Mouse (Mus musculus): Measurements from ENCODE around the gene Abca9.

The Abca9 gene

DNA sequence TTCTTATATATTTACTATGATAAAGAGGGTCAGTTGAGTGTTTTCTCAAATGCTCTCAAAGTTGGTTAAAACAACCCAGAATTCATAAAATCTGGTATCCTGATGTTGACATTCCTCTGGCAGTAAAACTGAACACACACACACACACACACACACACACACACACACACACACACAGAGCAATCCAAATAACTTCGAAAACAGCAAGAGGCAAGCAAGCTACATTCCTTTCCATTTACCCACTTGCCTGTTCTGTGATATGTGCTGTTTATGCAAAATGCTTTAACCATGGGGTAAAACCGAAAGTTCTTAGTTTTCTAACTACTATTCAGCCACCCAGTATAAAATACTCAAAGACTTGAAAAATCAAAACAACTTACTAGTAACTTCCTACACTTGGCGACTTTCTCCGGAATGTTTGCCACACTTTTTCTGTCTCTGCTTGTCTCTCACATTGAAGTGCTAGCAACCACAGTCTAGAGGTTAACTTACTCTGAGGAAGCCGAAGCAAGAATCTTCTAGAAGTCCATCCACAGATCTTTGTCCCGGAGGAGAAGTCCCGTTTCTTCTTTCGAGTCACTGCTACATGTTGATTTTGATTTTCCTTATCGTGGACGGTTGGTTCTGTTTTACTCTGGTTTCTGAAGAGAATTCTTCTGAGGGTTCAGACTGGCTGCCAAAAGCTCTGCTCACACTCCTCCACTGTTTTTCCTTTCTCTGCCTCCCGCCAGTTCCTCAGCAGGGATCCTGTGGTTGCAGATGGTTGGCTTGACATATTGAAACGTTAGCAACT lies at the start of gene Abca9:
Abca9 (minus strand) TSS at position 738 of the 793 bp plus-strand sequence.
- peak; percentile 21 for DNase-seq

DNA sequence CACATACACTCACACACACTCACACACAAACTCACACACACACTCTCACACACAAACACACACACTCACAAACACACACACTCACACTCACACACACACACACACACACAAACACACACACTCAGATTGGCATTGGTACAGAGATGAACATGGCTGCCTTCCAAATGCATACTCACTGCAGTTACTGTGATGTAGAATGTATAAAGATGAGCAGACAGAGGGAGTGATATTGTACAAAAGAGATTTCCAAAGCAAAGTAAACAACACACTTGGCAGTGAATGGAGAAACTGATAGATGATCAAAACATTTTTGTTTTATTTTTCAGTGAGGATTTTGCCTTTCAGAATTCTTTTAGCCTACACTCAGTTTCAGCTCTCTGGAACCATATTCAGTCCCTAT lies 49.1 kb upstream of the Abca9 start:
- no peak for DNase-seq

DNA sequence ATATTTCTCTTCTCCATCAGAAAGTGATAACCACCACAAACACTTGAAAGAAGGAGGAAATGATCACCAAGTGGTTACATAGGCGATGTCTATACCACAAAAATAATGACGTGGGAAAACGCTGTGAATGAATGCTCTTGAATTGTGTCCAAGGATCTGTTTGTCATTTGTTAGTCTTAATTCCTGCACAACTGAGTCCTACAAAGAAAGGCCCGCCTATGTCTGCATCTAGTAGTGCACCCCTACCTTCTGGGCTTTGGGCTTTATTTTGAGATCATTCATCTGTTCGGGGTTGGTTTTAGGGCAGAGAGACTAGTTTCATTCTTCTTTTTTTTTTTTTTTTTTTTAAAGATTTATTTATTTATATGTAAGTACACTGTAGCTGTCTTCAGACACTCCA lies 35.9 kb upstream of the Abca9 start:
- DNase-seq, result no peak

DNA sequence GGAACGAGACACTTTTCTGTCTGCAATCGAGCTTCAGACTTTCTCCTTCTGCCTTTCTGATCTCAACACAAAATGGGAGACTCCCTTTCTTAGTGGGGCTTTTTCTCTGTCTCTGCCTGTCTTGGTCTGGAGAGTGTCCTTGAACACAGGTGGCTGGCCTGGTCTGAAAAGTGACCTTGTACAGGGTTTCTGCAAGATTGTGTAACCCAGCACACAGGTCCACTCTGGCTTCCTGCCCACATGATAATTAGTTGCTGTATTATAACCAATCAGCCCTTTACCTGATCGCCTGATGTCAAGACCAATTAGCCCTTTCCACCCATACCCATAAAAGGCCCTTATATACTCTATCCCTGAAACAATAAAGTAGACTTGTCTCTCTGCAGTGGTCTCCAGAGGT lies 30.9 kb upstream of the Abca9 start:
- DNase-seq, result no peak

DNA sequence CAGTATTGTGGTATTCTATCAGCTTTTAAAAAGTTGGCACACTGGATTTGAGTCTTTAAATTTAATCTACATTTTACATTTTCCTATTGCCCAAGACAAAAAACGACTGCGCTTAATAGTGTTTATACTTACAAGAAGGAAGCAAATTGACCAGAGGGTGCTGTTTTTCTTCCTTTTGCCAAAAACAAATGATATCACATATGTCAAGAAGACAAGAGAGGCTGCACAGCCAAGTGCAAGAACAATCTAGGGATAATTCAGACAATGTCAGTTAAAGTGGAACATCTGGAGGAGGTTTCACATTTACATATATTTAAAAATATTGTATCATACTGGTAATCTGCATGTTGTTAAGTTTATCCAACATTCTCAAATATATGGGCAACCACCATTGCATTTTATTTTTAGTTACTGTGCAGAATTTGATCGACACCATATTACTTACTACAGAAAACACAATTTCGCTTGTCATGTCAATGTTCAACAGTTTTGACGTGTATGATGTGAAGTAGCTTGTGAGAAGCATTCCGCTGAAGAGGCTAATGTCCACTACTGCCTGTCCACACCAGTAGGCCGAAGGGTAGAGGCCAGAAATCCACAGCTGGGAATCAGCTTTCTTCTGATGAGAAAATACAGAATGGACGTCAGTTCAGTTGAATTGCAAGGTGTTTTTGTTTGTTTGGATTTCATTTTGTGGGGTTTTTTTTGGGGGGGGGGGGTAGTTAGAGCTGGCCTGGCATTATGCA lies 28.7 kb upstream of the Abca9 start:
- no peak for DNase-seq

DNA sequence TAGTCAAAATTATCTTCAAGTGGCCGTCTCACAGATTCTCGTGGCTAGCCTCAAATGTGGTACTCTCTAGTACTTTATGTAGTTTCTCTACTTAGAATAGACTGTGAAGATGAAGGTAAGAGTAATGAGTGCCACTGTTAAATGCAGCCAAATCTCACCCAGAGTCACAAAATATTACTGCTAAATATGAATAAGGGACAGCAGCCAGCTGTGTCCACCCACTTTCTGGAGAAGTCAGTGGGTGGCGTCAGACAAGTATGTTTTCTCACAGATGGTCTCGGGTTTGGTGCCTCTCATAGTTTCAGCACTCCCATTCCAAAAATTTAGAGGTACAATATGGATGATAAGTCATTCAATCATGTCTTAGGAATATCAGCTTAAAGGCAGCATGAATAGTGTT lies 27.3 kb upstream of the Abca9 start:
- no peak for DNase-seq

DNA sequence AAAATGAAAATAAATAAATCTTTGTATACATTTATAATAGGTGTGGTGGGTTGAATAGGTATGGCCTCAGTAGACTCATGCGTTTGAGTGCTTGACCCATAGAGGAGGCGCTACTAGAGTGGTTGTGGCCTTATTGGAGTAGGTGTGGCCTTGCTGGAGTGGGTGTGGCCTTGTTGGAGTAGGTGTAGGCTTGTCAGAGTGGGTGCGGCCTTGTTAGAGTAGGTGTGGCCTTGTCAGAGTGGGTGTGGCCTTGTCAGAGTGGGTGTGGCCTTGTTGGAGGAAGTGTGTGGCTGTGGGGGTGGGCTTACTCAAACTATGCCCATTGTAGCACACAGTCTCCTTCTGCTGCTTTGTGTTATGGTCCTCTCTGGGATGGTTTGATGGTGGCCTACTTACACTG lies 3.2 kb upstream of the Abca9 start:
- DNase-seq, result no peak

DNA sequence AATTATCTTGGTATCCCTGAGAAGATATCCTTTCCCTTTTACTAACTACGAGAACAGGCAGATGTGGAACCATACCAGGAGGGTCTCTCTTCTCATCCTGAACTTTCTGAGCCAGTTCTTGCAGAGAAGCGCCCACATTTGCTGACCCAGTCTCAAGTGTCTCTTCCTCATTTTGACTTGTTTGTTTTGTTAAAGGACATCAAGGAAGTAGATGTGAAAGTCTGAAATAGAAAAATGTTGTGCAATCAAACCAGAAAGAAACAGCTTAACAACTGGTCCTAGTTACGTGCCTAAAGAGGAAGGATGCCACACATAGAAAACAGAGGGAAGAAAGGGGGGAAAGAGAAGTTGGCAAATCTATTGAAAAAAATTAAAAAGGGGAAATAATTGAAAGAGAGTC lies 2.2 kb downstream of the Abca9 start:
- DNase-seq, result no peak

DNA sequence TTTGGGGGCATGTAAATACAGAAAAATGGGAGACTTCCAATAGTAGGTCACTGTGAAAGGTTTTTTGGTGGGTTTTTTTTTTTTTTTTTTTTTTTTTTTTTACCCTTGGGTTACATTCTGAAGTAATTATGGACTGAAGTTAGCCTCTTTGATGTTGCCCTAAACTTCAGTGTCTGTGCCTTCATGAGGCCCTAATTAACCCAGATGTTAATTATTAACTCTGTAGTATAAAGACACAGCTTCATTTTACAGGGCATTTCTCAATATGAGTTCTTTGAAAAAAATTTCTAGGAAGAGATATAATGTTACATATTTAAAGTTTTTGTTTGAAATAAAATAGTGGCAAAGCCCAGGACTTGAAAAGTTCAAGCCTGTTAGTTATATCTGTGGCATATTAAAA lies 2.6 kb downstream of the Abca9 start:
- DNase-seq, result peak; percentile 15

DNA sequence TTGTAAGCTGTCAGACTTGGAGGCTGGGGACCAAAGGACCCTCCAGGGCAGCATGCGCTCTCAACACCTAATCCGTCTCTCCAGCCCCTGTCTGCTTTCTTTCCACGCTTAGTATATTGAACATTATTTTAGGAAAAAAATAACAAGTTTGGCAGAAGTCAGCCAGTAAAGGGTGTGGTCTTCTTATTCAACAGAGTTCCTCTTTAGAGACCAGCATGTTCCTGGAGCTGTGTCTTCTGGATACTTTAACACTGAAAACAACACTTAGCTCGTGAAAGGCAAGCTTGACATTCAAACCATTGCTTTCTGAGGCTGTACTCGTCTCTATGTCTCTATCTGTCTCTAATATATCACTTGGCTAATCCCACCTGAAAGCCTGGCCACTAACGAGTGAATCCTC lies 10.9 kb downstream of the Abca9 start:
- DNase-seq, result no peak

DNA sequence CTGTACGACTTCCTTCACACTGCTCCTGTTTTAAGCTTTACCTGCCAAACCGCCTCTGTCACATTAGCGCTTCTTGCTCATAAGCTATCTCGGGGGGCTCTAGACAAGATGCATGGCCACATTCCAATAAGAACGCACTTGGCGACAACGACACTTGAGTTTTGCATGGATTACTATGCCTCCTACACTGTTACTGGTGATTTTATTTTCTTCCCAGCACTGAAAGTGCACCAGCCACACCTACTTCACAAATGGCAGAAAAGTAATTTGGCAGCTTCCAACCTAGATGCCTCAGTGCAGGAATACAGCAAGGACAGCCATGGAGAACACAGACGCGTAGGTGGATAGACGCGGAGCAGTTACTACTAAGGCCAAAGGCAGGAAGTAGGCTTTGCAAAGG lies 12.0 kb downstream of the Abca9 start:
- DNase-seq, result no peak

DNA sequence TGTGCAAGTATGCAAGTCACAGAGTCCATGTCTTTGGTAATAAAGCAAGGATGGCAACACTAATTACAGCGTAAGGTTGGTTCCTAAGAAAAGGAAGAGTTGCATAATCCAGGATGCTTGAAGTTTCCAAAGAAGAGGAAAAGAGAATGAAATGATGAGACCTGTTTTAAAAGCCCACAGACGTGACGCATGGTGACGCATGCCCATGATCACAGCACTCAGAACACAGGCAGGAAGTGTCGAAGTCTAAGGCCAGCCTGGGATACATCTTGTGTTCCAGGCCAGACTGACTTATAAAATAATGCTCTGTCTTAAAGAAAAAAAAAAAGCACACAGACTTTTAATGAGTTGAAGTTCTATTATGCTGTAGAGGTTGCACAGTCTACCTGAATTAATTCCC lies 20.4 kb downstream of the Abca9 start:
- DNase-seq, result no peak

DNA sequence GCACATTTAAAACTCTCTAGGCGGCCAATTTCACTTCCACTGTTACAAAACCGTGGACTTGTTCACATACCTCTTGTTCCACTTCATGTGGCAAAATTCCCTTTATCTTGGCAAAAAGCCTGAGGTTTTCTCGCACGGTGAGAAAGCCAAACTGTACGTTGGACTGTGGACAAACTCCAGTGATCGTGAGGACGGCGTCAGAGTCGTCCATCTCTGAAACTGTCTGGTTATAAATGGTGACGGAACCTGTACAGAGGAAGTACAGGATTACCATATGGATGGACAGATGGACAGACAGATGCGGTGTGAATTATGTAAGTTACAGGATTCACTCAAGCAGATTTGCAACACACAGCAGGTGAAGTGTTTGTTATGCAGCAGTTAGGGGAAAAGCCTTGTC lies 22.6 kb downstream of the Abca9 start:
- DNase-seq, result no peak

DNA sequence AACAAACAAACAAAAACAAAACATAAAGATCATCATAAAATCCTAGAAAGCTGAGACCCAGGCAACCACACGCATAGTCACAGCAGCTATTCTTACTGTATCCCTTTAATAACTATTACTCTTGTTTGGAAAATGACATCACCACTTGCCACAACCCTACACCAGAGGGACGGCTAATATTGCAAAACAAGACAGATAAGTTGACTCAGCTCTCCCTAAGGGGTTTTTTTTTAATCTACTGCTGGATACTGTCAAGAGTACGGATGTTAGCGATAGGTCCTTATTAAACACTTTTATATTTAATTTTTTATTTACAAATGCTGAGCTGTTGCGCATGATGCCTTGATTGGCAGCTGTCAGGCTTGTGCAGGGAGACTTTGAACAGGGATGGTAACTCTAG lies 37.2 kb downstream of the Abca9 start:
- no peak for DNase-seq

DNA sequence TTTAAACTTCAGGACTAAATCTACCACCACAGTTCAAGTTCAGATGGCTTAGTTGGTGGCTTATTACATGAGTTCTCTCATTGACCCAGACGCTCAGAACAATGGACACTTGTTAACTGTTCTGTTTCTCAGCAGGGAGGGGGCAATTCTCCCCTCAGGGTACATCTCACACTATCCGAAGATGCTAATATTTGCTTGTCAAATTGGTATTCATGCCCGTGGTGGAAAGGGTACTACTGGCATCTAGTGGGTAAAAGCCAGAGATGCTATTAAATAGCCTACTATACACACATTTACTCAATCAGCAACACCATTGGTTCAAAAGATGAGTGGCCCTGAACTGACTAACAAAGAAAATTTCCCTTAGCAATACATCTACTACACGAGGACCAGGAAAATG lies 56.9 kb downstream of the Abca9 start:
- DNase-seq, result peak; percentile 88

DNA sequence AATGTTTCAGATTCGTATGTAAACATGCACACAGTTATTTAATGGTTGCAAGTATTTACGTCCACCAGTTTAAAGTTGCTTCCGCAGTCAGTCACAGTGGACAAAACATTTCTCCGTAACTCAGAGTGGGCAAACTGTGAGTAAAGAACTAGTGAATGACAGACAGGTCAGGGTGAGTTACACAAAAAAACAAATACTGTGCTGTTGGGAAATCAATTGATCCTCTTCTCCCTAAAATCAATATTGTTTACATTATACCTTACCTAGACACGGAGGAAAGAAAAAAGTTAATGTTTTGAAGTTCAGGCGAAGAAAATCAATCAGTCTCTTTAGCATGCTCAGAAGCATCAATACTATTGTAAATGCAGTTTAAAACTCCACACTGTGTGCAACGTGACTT lies 66.6 kb downstream of the Abca9 start:
- no peak for DNase-seq

DNA sequence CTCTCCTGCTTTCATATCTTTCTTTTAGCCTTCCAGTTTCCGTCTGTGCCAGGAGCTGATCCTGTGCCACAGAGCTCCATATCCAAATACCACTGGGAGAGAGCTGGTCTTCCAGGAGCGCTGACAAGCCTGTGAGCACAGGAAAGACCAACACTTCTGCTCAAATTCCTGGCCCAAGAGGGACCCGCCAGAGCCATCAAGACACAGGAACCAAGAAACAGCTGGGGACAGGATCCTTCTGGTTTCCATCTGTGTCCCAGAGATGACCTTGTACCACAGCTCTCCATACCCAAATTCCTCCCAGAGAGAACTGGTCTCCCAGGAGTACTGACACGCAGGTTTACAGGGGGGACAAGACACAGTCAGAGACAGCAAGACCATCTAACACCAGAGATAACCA lies 69.1 kb downstream of the Abca9 start:
- no peak for DNase-seq

DNA sequence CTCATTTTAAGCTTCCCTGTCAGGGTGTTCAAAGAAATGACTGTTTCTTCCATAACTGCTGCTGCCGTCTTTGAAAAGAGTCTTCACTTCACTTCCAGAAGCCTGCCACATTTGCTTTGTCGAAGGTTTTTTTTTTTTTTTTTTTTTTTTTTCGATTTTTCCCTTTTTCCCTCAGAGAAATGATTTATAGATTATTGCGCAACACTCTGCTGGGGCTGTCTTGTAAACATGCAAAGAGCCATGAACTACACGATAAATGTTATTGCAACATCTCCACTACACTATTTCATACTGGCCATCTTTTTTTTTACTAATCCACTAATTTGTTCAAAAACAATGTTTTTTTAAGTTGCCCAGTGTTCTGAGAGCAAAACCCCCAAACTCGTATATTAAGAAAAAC lies 70.5 kb downstream of the Abca9 start:
- DNase-seq, result no peak

DNA sequence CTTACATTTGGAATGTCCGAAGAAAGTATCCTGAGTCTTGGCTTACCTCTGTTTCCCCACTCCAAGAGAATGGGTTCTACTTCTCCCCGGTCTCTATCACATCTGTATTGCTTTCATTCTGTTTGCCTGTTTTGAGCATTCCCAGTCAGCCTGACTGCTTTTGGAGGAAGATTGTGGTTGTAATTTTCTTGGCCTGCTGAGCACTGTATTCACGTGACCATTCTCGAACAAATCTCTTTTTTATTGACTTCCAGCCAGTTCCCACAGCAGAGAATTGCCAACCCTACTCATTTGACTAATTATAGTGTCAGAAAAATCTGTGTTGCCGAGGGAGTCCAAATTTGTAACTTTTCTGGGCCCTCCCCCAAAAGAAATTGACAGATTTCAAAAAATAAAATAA lies 72.1 kb downstream of the Abca9 start, which contains the start of gene Abca8a:
Abca8a (minus strand) TSS at position 121 of the 400 bp plus-strand sequence.
- no peak for DNase-seq

DNA sequence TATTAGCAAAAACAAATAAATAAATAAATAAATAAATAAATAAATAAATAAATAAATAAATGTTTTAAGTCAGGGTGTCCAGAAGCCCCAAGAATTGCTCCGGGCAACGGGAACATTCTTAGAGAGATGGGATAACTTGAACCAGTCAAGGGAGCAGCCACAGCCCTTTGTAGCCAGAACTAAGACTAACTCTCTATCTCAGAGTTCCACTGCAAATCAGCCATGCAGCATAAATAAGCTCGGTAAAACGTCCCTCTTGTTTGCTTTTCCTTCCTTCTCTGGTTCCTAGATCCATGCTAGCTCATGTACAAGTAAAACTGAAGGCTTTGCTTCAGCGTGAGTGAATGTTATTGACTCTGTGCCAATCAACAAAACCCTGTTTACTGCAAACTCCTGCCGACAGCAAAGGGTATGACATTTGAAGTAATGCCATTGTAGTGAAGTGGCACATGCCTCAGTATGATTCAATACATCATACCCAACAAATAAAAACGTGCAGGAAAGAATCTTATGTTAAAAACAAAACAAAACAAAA lies 73.1 kb downstream of the Abca9 start:
- DNase-seq, result no peak

DNA sequence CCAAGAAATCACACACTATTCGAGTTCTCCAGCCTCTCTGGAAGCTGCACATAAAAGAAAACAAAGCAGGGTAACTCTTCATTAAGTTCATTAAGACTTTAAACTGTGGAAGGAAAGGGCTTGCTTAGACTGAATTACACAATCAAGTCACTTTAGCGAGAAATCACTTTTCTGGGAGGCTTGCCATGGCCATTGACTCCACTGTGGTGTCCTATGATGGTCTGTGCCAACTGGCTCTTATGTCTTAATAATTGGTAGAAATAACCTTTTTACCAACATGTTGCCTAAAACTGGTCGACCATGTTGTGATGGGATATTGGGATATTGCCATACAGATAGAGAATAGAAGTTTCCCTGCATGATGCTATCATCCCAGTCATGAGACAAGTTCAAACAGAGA lies 73.8 kb downstream of the Abca9 start:
- DNase-seq, result no peak

DNA sequence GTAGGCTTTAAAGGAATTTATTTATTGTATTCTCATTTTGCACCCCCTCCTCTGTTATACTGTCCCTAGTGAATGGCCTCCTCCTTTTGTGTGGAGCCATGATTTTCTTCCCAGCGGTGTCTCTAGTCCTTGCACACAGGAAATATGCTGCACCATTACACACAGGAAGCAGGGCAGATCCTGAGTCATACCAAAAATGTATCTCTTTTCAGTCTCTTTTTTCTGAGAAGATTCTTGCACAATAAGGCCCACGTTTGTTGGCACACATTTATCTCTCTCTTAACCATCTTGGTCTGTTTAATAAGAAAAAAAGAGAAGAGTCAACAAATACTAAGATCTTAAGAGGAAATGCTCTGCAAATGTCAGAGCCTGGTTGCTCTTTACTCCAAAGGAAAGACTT lies 76.7 kb downstream of the Abca9 start:
- no peak for DNase-seq

DNA sequence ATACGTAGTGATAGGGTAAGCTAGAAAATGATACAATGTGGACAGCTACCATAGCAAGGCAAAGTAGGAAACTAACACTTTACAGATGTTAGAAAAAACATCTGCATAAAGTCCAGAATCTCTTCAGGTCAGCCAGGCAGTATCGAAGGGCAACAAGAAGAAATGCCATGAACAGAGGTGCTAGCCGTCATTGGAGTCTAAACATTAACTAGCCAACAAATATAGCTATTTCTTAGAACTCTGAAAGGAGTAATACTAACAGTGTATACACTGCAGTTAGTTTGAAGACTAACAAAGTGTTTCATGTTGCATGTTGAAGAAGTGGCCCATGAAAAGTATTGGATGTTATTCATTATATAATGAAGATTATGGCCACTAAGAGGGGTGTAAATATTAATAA lies 95.8 kb downstream of the Abca9 start:
- DNase-seq, result no peak

DNA sequence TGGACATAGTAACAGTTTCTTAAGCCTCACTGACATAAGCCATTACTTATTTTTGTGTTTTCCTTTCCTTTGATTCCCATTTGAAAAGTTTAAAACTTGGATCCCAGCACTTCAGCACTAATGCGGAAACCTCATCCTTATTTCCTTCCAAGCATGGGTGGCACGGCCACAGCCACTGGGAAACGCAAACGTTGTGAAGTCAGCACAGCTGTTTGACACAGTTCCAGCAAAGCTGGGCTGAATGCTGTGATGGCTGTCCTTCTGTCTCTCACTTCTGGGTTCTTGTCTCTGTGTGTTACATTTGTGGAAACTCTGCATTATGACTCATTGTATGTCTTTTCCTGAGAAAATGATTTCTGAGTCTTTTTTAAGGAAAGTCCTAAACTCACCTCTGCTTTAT lies 107.0 kb downstream of the Abca9 start:
- DNase-seq, result no peak
